Mouse (Mus musculus) right cerebral cortex, postnatal 25 days (tissue): ENCODE measurements around the gene Ppp2r3a.

ENCODE experiments used
- DNase-seq: peaks from one replicate; pipeline ENCODE4 v3.0.0; 2022

Ppp2r3a gene

GRCm38 (mm10) chr9:101143635-101144034 is 108.0 kb downstream of the Ppp2r3a start:
- DNase-seq, result no peak

- no peak for DNase-seq
Observed at GRCm38 (mm10) chr9:101114182-101114884, 137.3 kb downstream of the Ppp2r3a start.

- DNase-seq, result no peak
Observed at GRCm38 (mm10) chr9:101113317-101113716, 138.3 kb downstream of the Ppp2r3a start.

GRCm38 (mm10) chr9:101110013-101110412 is 141.6 kb downstream of the Ppp2r3a start:
- no peak for DNase-seq

- DNase-seq, result no peak
Observed at GRCm38 (mm10) chr9:101107386-101107785, 144.2 kb downstream of the Ppp2r3a start.

- no peak for DNase-seq
Observed at GRCm38 (mm10) chr9:101105735-101106134, 145.9 kb downstream of the Ppp2r3a start.

- DNase-seq, result no peak
Observed at GRCm38 (mm10) chr9:101104931-101105330, 146.7 kb downstream of the Ppp2r3a start.

GRCm38 (mm10) chr9:101102288-101102687 is 149.3 kb downstream of the Ppp2r3a start:
- DNase-seq, result no peak

- no peak for DNase-seq
Observed at GRCm38 (mm10) chr9:101101547-101101946, 150.0 kb downstream of the Ppp2r3a start.

GRCm38 (mm10) chr9:101100163-101100562 is 151.4 kb downstream of the Ppp2r3a start:
- no peak for DNase-seq

GRCm38 (mm10) chr9:101099445-101099844 is 152.2 kb downstream of the Ppp2r3a start:
- DNase-seq, result no peak

- DNase-seq, result no peak
Observed at GRCm38 (mm10) chr9:101097542-101097941, 154.1 kb downstream of the Ppp2r3a start.

GRCm38 (mm10) chr9:101096461-101096860 is 155.1 kb downstream of the Ppp2r3a start:
- DNase-seq, result no peak

GRCm38 (mm10) chr9:101095425-101095824 is 156.2 kb downstream of the Ppp2r3a start:
- no peak for DNase-seq

GRCm38 (mm10) chr9:101083728-101084127 is 167.9 kb downstream of the Ppp2r3a start:
- DNase-seq, result no peak

- DNase-seq, result no peak
Observed at GRCm38 (mm10) chr9:101080046-101080685, 171.4 kb downstream of the Ppp2r3a start.

- DNase-seq, result no peak
Observed at GRCm38 (mm10) chr9:101078579-101078978, 173.0 kb downstream of the Ppp2r3a start.

GRCm38 (mm10) chr9:101077486-101077885 is 174.1 kb downstream of the Ppp2r3a start:
- no peak for DNase-seq

GRCm38 (mm10) chr9:101076095-101076875 is 175.3 kb downstream of the Ppp2r3a start:
- DNase-seq, result no peak

GRCm38 (mm10) chr9:101075694-101076093 is 175.9 kb downstream of the Ppp2r3a start:
- DNase-seq, result no peak

GRCm38 (mm10) chr9:101075091-101075581 is 176.5 kb downstream of the Ppp2r3a start:
- DNase-seq, result no peak

GRCm38 (mm10) chr9:101074332-101075021 is 177.1 kb downstream of the Ppp2r3a start:
- peak; percentile 86 for DNase-seq

- DNase-seq, result no peak
Observed at GRCm38 (mm10) chr9:101073987-101074331, 177.6 kb downstream of the Ppp2r3a start, which contains the start of gene Msl2. Gene Msl2, plus strand, starts transcription at chr9:101074101.
